Mouse (Mus musculus) ovary, adult 10 weeks (tissue): Measurements from ENCODE around the gene Drosha. TPM values are rescaled to one million over a fixed set of nuclear protein-coding genes. Genes with fewer than 3 reads are reported as not detected.

Source experiments
- polyA plus RNA-seq: library from polyadenylated mRNA; stranded (reverse); fragments of 350-450 nt; fragmentation: Illumina TruSeq; extraction: RNeasy Lipid Tissue Mini Kit (QIAGEN cat#74804); gene quantifications from one replicate; pipeline ENCODE4 v1.2.3, GENCODE M21; 2014

Gene Drosha
- 32.4 TPM for polyA plus RNA-seq

GRCm38 (mm10) chr15:12824197-12824952 lies at the start of gene Drosha, which contains the start of gene 6030458C11Rik:
Drosha (plus strand) TSS chr15:12824815.
6030458C11Rik (minus strand) TSS chr15:12824649.

Other genes with a start within 250 kb of the Drosha start
- gene Pdzd2, start 84.9 kb upstream of the Drosha start, polyA plus RNA-seq: 8.2 TPM
- gene 6030458C11Rik, start 166 bp upstream of the Drosha start, polyA plus RNA-seq: 29.5 TPM